Mouse (Mus musculus): ENCODE results near the gene Il17re. TPM values are rescaled to one million over a fixed set of nuclear protein-coding genes. Genes with fewer than 3 reads are reported as not detected.

Il17re gene
- polyA plus RNA-seq, 1 experiment from 2014 or later, result 0.40 TPM

GRCm38 (mm10) chr6:113458635-113459034, 351 bp downstream of the Il17re start:
- Histone ChIP-seq H3K9ac (ENCODE audit: low read length) (no peak overlapping the region), H3K4me3 (ENCODE audit: low read depth, low read length) (no peak overlapping the region), H3K9me3 (ENCODE audit: control insufficient read depth, low read length) (no peaks in the 10 kb centered on the region), H3K27me3 (ENCODE audit: control insufficient read depth, insufficient read depth, low read length) (no peaks in the 10 kb centered on the region), H3K36me3 (ENCODE audit: control insufficient read depth, insufficient read depth, low read length) (no peaks in the 10 kb centered on the region), H3K27ac (ENCODE audit: low read depth, low read length) (no peak overlapping the region), H3K4me1 (ENCODE audit: control insufficient read depth, insufficient read depth, low read length) (no peaks in the 10 kb centered on the region), H3K4me2 (no peak overlapping the region)
- peak; percentile 57 for DNase-seq (ENCODE audit: low spot score, missing footprints)
- no peak for ATAC-seq (ENCODE audit: low FRiP score)
- WGBS, result 75% methylated on average over 10 of the region's 10 CpGs

GRCm38 (mm10) chr6:113464040-113464439, 5.8 kb downstream of the Il17re start:
- no peak overlapping the region for H3K9ac ChIP-seq (ENCODE audit: low read length)
- H3K27ac ChIP-seq (ENCODE audit: low read depth, low read length), result no peak overlapping the region
- no peaks in the 10 kb centered on the region for H3K36me3 ChIP-seq (ENCODE audit: control insufficient read depth, insufficient read depth, low read length)
- H3K27me3 ChIP-seq (ENCODE audit: control insufficient read depth, insufficient read depth, low read length), result no peaks in the 10 kb centered on the region
- WGBS, result 73% methylated on average over 7 of the region's 7 CpGs
- H3K4me1 ChIP-seq (ENCODE audit: control insufficient read depth, insufficient read depth, low read length), result no peaks in the 10 kb centered on the region
- no peak for ATAC-seq (ENCODE audit: low FRiP score)
- no peak for DNase-seq (ENCODE audit: low spot score, missing footprints)
- H3K4me2 ChIP-seq, result no peak overlapping the region
- H3K4me3 ChIP-seq (ENCODE audit: low read depth, low read length), result no peak overlapping the region
- no peaks in the 10 kb centered on the region for H3K9me3 ChIP-seq (ENCODE audit: control insufficient read depth, low read length)

GRCm38 (mm10) chr6:113465602-113466001, 7.3 kb downstream of the Il17re start:
- Histone ChIP-seq H3K27ac (ENCODE audit: low read depth, low read length) (no peak overlapping the region), H3K27me3 (ENCODE audit: control insufficient read depth, insufficient read depth, low read length) (peaks cover 11% of the 10 kb centered on the region), H3K4me2 (no peak overlapping the region), H3K9ac (ENCODE audit: low read length) (no peak overlapping the region), H3K9me3 (ENCODE audit: control insufficient read depth, low read length) (no peaks in the 10 kb centered on the region), H3K36me3 (ENCODE audit: control insufficient read depth, insufficient read depth, low read length) (no peaks in the 10 kb centered on the region), H3K4me3 (ENCODE audit: low read depth, low read length) (no peak overlapping the region), H3K4me1 (ENCODE audit: control insufficient read depth, insufficient read depth, low read length) (no peaks in the 10 kb centered on the region; the same call in 1 of the 2 replicates)
- 58% methylated on average over 5 of the region's 5 CpGs for WGBS
- no peak for DNase-seq (ENCODE audit: low spot score, missing footprints)
- ATAC-seq (ENCODE audit: low FRiP score), result no peak

GRCm38 (mm10) chr6:113468512-113468911, 10.2 kb downstream of the Il17re start:
- Histone ChIP-seq H3K4me2 (no peak overlapping the region; the same call in 1 of the 2 replicates), H3K9me3 (ENCODE audit: control insufficient read depth, low read length) (no peaks in the 10 kb centered on the region), H3K4me3 (ENCODE audit: low read depth, low read length) (no peak overlapping the region), H3K36me3 (ENCODE audit: control insufficient read depth, insufficient read depth, low read length) (no peaks in the 10 kb centered on the region), H3K27ac (ENCODE audit: low read depth, low read length) (no peak overlapping the region), H3K27me3 (ENCODE audit: control insufficient read depth, insufficient read depth, low read length) (peaks cover 19% of the 10 kb centered on the region), H3K4me1 (ENCODE audit: control insufficient read depth, insufficient read depth, low read length) (peaks cover 4% of the 10 kb centered on the region), H3K9ac (ENCODE audit: low read length) (no peak overlapping the region)
- no peak for DNase-seq (ENCODE audit: low spot score, missing footprints)
- no peak; the same call in 1 of the 2 replicates for ATAC-seq (ENCODE audit: low FRiP score)
- 56% methylated on average over 3 of the region's 3 CpGs for WGBS

GRCm38 (mm10) chr6:113469021-113469420, 10.7 kb downstream of the Il17re start:
- Histone ChIP-seq H3K9ac (ENCODE audit: low read length) (peak overlapping the region; percentile 47), H3K9me3 (ENCODE audit: control insufficient read depth, low read length) (no peaks in the 10 kb centered on the region), H3K4me1 (ENCODE audit: control insufficient read depth, insufficient read depth, low read length) (peaks cover 4% of the 10 kb centered on the region), H3K27ac (ENCODE audit: low read depth, low read length) (no peak overlapping the region), H3K36me3 (ENCODE audit: control insufficient read depth, insufficient read depth, low read length) (no peaks in the 10 kb centered on the region), H3K4me3 (ENCODE audit: low read depth, low read length) (peak overlapping the region; percentile 28), H3K27me3 (ENCODE audit: control insufficient read depth, insufficient read depth, low read length) (peaks cover 19% of the 10 kb centered on the region), H3K4me2 (peak overlapping the region; percentile 47)
- WGBS, result 11% methylated on average over 9 of the region's 9 CpGs
- DNase-seq (ENCODE audit: low spot score, missing footprints) (peak; percentile 95), ATAC-seq (ENCODE audit: low FRiP score) (peak; percentile 81)

GRCm38 (mm10) chr6:113469432-113469831, 11.1 kb downstream of the Il17re start:
- Histone ChIP-seq H3K27me3 (ENCODE audit: control insufficient read depth, insufficient read depth, low read length) (peaks cover 19% of the 10 kb centered on the region), H3K9ac (ENCODE audit: low read length) (peak overlapping the region; percentile 47), H3K4me3 (ENCODE audit: low read depth, low read length) (peak overlapping the region; percentile 28), H3K36me3 (ENCODE audit: control insufficient read depth, insufficient read depth, low read length) (no peaks in the 10 kb centered on the region), H3K4me2 (peak overlapping the region; percentile 47), H3K27ac (ENCODE audit: low read depth, low read length) (no peak overlapping the region), H3K4me1 (ENCODE audit: control insufficient read depth, insufficient read depth, low read length) (peaks cover 4% of the 10 kb centered on the region), H3K9me3 (ENCODE audit: control insufficient read depth, low read length) (no peaks in the 10 kb centered on the region)
- 1% methylated on average over 31 of the region's 31 CpGs for WGBS
- peak; percentile 98 for DNase-seq (ENCODE audit: low spot score, missing footprints)
- peak; percentile 82 for ATAC-seq (ENCODE audit: low FRiP score)

GRCm38 (mm10) chr6:113471297-113471936, 13.1 kb downstream of the Il17re start, which contains the start of gene Il17rc:
Il17rc (plus strand) TSS chr6:113471427.
- peaks cover 4% of the 10 kb centered on the region for H3K4me1 ChIP-seq (ENCODE audit: control insufficient read depth, insufficient read depth, low read length)
- 17% methylated on average over 12 of the region's 12 CpGs for WGBS
- 0 out of 2 replicates have a peak within 1 kb of the TSS, but pooled peaks have one; percentile 20 for H3K9ac ChIP-seq (ENCODE audit: low read length)
- H3K4me2 ChIP-seq, result no peak within 1 kb of the TSS
- no peak within 1 kb of the TSS for H3K27ac ChIP-seq (ENCODE audit: low read depth, low read length)
- H3K9me3 ChIP-seq (ENCODE audit: control insufficient read depth, low read length), result no peaks in the 10 kb centered on the region
- ATAC-seq (ENCODE audit: low FRiP score) (no peak), DNase-seq (ENCODE audit: low spot score, missing footprints) (peak; percentile 90)
- no peak within 1 kb of the TSS for H3K4me3 ChIP-seq (ENCODE audit: low read depth, low read length)
- peaks cover 19% of the 10 kb centered on the region for H3K27me3 ChIP-seq (ENCODE audit: control insufficient read depth, insufficient read depth, low read length)
- H3K36me3 ChIP-seq (ENCODE audit: control insufficient read depth, insufficient read depth, low read length), result no peaks in the 10 kb centered on the region

GRCm38 (mm10) chr6:113472061-113472460, 13.8 kb downstream of the Il17re start:
- no peak overlapping the region for H3K4me2 ChIP-seq
- WGBS, result 71% methylated on average over 10 of the region's 10 CpGs
- peak; percentile 45 for DNase-seq (ENCODE audit: low spot score, missing footprints)
- H3K9ac ChIP-seq (ENCODE audit: low read length), result no peak overlapping the region
- no peak for ATAC-seq (ENCODE audit: low FRiP score)
- H3K27me3 ChIP-seq (ENCODE audit: control insufficient read depth, insufficient read depth, low read length), result peaks cover 19% of the 10 kb centered on the region
- peaks cover 4% of the 10 kb centered on the region for H3K4me1 ChIP-seq (ENCODE audit: control insufficient read depth, insufficient read depth, low read length)
- no peak overlapping the region for H3K27ac ChIP-seq (ENCODE audit: low read depth, low read length)
- H3K4me3 ChIP-seq (ENCODE audit: low read depth, low read length), result no peak overlapping the region
- no peaks in the 10 kb centered on the region for H3K36me3 ChIP-seq (ENCODE audit: control insufficient read depth, insufficient read depth, low read length)
- no peaks in the 10 kb centered on the region for H3K9me3 ChIP-seq (ENCODE audit: control insufficient read depth, low read length)

- ATAC-seq (ENCODE audit: low FRiP score) (no peak), DNase-seq (ENCODE audit: low spot score, missing footprints) (peak; percentile 73)
- Histone ChIP-seq H3K4me1 (ENCODE audit: control insufficient read depth, insufficient read depth, low read length) (peaks cover 4% of the 10 kb centered on the region), H3K9me3 (ENCODE audit: control insufficient read depth, low read length) (no peaks in the 10 kb centered on the region), H3K9ac (ENCODE audit: low read length) (no peak overlapping the region), H3K27ac (ENCODE audit: low read depth, low read length) (no peak overlapping the region), H3K4me3 (ENCODE audit: low read depth, low read length) (no peak overlapping the region), H3K36me3 (ENCODE audit: control insufficient read depth, insufficient read depth, low read length) (no peaks in the 10 kb centered on the region), H3K4me2 (no peak overlapping the region), H3K27me3 (ENCODE audit: control insufficient read depth, insufficient read depth, low read length) (peaks cover 19% of the 10 kb centered on the region)
- 86% methylated on average over 2 of the region's 2 CpGs for WGBS
Observed at GRCm38 (mm10) chr6:113473246-113473645, 15.0 kb downstream of the Il17re start.

Measured in midbrain, embryonic 11.5 days (tissue).